Mouse (Mus musculus): ENCODE results near the gene Lrmp. TPM values are rescaled to one million over a fixed set of nuclear protein-coding genes. Genes with fewer than 3 reads are reported as not detected.
"Not testable (repeated sequence)": the region's sequence is repeated elsewhere in the genome, so short reads cannot be mapped to it uniquely, and the experiment has no call there.

Lrmp gene
- polyA plus RNA-seq, 1 experiment from 2014 or later = 4.1 TPM

- Histone ChIP-seq H3K9ac (ENCODE audit: low read length) (no peak overlapping the region), H3K4me3 (ENCODE audit: low read length) (no peak overlapping the region), H3K4me1 (replicated peaks; ENCODE audit: control insufficient read depth, insufficient read depth, low read length) (no peaks in the 10 kb centered on the region), H3K36me3 (ENCODE audit: control insufficient read depth, insufficient read depth, low read length) (no peaks in the 10 kb centered on the region), H3K4me2 (ENCODE audit: low read depth, low read length) (no peak overlapping the region), H3K27ac (ENCODE audit: low read length) (no peak overlapping the region), H3K27me3 (ENCODE audit: control insufficient read depth, insufficient read depth, low read depth, low read length) (no peaks in the 10 kb centered on the region), H3K9me3 (ENCODE audit: control insufficient read depth, low read length) (no peaks in the 10 kb centered on the region)
- no peak for ATAC-seq (ENCODE audit: low read depth)
- 76% methylated on average over 4 of the region's 4 CpGs for WGBS
Observed at GRCm38 (mm10) chr6:145129563-145129962, 14.1 kb downstream of the Lrmp start.

GRCm38 (mm10) chr6:145131991-145132390 lies 16.5 kb downstream of the Lrmp start:
- Histone ChIP-seq H3K36me3 (ENCODE audit: control insufficient read depth, insufficient read depth, low read length) (no peaks in the 10 kb centered on the region), H3K27ac (ENCODE audit: low read length) (no peak overlapping the region), H3K9me3 (ENCODE audit: control insufficient read depth, low read length) (no peaks in the 10 kb centered on the region), H3K4me1 (replicated peaks; ENCODE audit: control insufficient read depth, insufficient read depth, low read length) (0 out of 2 replicates have a peak, but pooled peaks cover 3% of the 10 kb centered on the region), H3K4me3 (ENCODE audit: low read length) (no peak overlapping the region), H3K4me2 (ENCODE audit: low read depth, low read length) (no peak overlapping the region), H3K9ac (ENCODE audit: low read length) (no peak overlapping the region), H3K27me3 (ENCODE audit: control insufficient read depth, insufficient read depth, low read depth, low read length) (no peaks in the 10 kb centered on the region)
- WGBS = 76% methylated on average over 5 of the region's 5 CpGs
- ATAC-seq (ENCODE audit: low read depth) = no peak

GRCm38 (mm10) chr6:145132969-145133368 lies 17.5 kb downstream of the Lrmp start:
- H3K27ac ChIP-seq (ENCODE audit: low read length); H3K9me3 ChIP-seq (ENCODE audit: control insufficient read depth, low read length); ATAC-seq (ENCODE audit: low read depth); H3K36me3 ChIP-seq (ENCODE audit: control insufficient read depth, insufficient read depth, low read length); H3K4me1 ChIP-seq (replicated peaks; ENCODE audit: control insufficient read depth, insufficient read depth, low read length); H3K27me3 ChIP-seq (ENCODE audit: control insufficient read depth, insufficient read depth, low read depth, low read length); H3K9ac ChIP-seq (ENCODE audit: low read length); H3K4me3 ChIP-seq (ENCODE audit: low read length); H3K4me2 ChIP-seq (ENCODE audit: low read depth, low read length): not testable (repeated sequence)
- 71% methylated on average over 5 of the region's 5 CpGs for WGBS

- H3K36me3 ChIP-seq (ENCODE audit: control insufficient read depth, insufficient read depth, low read length) = no peaks in the 10 kb centered on the region
- no peak for ATAC-seq (ENCODE audit: low read depth)
- H3K27me3 ChIP-seq (ENCODE audit: control insufficient read depth, insufficient read depth, low read depth, low read length) = no peaks in the 10 kb centered on the region
- H3K4me3 ChIP-seq (ENCODE audit: low read length) = no peak overlapping the region
- H3K4me2 ChIP-seq (ENCODE audit: low read depth, low read length) = no peak overlapping the region
- no peak overlapping the region for H3K27ac ChIP-seq (ENCODE audit: low read length)
- peaks cover 3% of the 10 kb centered on the region; the same call in 1 of the 2 replicates for H3K4me1 ChIP-seq (replicated peaks; ENCODE audit: control insufficient read depth, insufficient read depth, low read length)
- no peak overlapping the region for H3K9ac ChIP-seq (ENCODE audit: low read length)
- H3K9me3 ChIP-seq (ENCODE audit: control insufficient read depth, low read length) = no peaks in the 10 kb centered on the region
- 63% methylated on average over 3 of the region's 3 CpGs for WGBS
Observed at GRCm38 (mm10) chr6:145135295-145135694, 19.8 kb downstream of the Lrmp start.

- H3K4me3 ChIP-seq (ENCODE audit: low read length) = no peak overlapping the region
- peaks cover 3% of the 10 kb centered on the region; the same call in 1 of the 2 replicates for H3K4me1 ChIP-seq (replicated peaks; ENCODE audit: control insufficient read depth, insufficient read depth, low read length)
- H3K27me3 ChIP-seq (ENCODE audit: control insufficient read depth, insufficient read depth, low read depth, low read length) = no peaks in the 10 kb centered on the region
- ATAC-seq (ENCODE audit: low read depth) = no peak; the same call in 1 of the 2 replicates
- H3K36me3 ChIP-seq (ENCODE audit: control insufficient read depth, insufficient read depth, low read length) = no peaks in the 10 kb centered on the region
- no peak overlapping the region for H3K9ac ChIP-seq (ENCODE audit: low read length)
- H3K4me2 ChIP-seq (ENCODE audit: low read depth, low read length) = no peak overlapping the region
- WGBS = 45% methylated on average over 9 of the region's 9 CpGs
- H3K9me3 ChIP-seq (ENCODE audit: control insufficient read depth, low read length) = no peaks in the 10 kb centered on the region
- H3K27ac ChIP-seq (ENCODE audit: low read length) = no peak overlapping the region
Observed at GRCm38 (mm10) chr6:145135804-145136203, 20.4 kb downstream of the Lrmp start.

GRCm38 (mm10) chr6:145136831-145137230 lies 21.4 kb downstream of the Lrmp start:
- Histone ChIP-seq H3K9ac (ENCODE audit: low read length) (no peak overlapping the region), H3K36me3 (ENCODE audit: control insufficient read depth, insufficient read depth, low read length) (no peaks in the 10 kb centered on the region), H3K4me2 (ENCODE audit: low read depth, low read length) (no peak overlapping the region), H3K4me3 (ENCODE audit: low read length) (no peak overlapping the region), H3K27me3 (ENCODE audit: control insufficient read depth, insufficient read depth, low read depth, low read length) (no peaks in the 10 kb centered on the region), H3K27ac (ENCODE audit: low read length) (no peak overlapping the region), H3K4me1 (replicated peaks; ENCODE audit: control insufficient read depth, insufficient read depth, low read length) (peaks cover 3% of the 10 kb centered on the region; the same call in 1 of the 2 replicates), H3K9me3 (ENCODE audit: control insufficient read depth, low read length) (no peaks in the 10 kb centered on the region)
- WGBS = 81% methylated on average over 5 of the region's 5 CpGs
- ATAC-seq (ENCODE audit: low read depth) = no peak

- Histone ChIP-seq H3K4me3 (ENCODE audit: low read length) (no peak overlapping the region), H3K27me3 (ENCODE audit: control insufficient read depth, insufficient read depth, low read depth, low read length) (no peaks in the 10 kb centered on the region), H3K4me1 (replicated peaks; ENCODE audit: control insufficient read depth, insufficient read depth, low read length) (peaks cover 3% of the 10 kb centered on the region; the same call in 1 of the 2 replicates), H3K4me2 (ENCODE audit: low read depth, low read length) (no peak overlapping the region), H3K27ac (ENCODE audit: low read length) (peak overlapping the region; percentile 16; the same call in 1 of the 2 replicates), H3K9ac (ENCODE audit: low read length) (no peak overlapping the region), H3K36me3 (ENCODE audit: control insufficient read depth, insufficient read depth, low read length) (no peaks in the 10 kb centered on the region), H3K9me3 (ENCODE audit: control insufficient read depth, low read length) (no peaks in the 10 kb centered on the region)
- no peak for ATAC-seq (ENCODE audit: low read depth)
- WGBS = 79% methylated on average over 13 of the region's 13 CpGs
Observed at GRCm38 (mm10) chr6:145139236-145139635, 23.8 kb downstream of the Lrmp start.

- H3K9ac ChIP-seq (ENCODE audit: low read length) = no peak overlapping the region
- H3K27me3 ChIP-seq (ENCODE audit: control insufficient read depth, insufficient read depth, low read depth, low read length) = no peaks in the 10 kb centered on the region
- ATAC-seq (ENCODE audit: low read depth) = no peak
- peak overlapping the region; percentile 34 for H3K27ac ChIP-seq (ENCODE audit: low read length)
- WGBS = 66% methylated on average over 11 of the region's 11 CpGs
- H3K4me1 ChIP-seq (replicated peaks; ENCODE audit: control insufficient read depth, insufficient read depth, low read length) = peaks cover 3% of the 10 kb centered on the region; the same call in 1 of the 2 replicates
- no peaks in the 10 kb centered on the region for H3K9me3 ChIP-seq (ENCODE audit: control insufficient read depth, low read length)
- H3K4me2 ChIP-seq (ENCODE audit: low read depth, low read length) = no peak overlapping the region
- H3K36me3 ChIP-seq (ENCODE audit: control insufficient read depth, insufficient read depth, low read length) = no peaks in the 10 kb centered on the region
- H3K4me3 ChIP-seq (ENCODE audit: low read length) = no peak overlapping the region
Observed at GRCm38 (mm10) chr6:145139776-145140475, 24.5 kb downstream of the Lrmp start.

GRCm38 (mm10) chr6:145140706-145141105 lies 25.3 kb downstream of the Lrmp start:
- ATAC-seq (ENCODE audit: low read depth) = no peak
- H3K27me3 ChIP-seq (ENCODE audit: control insufficient read depth, insufficient read depth, low read depth, low read length) = no peaks in the 10 kb centered on the region
- H3K9me3 ChIP-seq (ENCODE audit: control insufficient read depth, low read length) = no peaks in the 10 kb centered on the region
- WGBS = 56% methylated on average over 11 of the region's 11 CpGs
- peaks cover 1% of the 10 kb centered on the region; the same call in 1 of the 2 replicates for H3K4me1 ChIP-seq (replicated peaks; ENCODE audit: control insufficient read depth, insufficient read depth, low read length)
- no peak overlapping the region for H3K4me2 ChIP-seq (ENCODE audit: low read depth, low read length)
- H3K4me3 ChIP-seq (ENCODE audit: low read length) = no peak overlapping the region
- H3K27ac ChIP-seq (ENCODE audit: low read length) = no peak overlapping the region; the same call in 1 of the 2 replicates
- H3K36me3 ChIP-seq (ENCODE audit: control insufficient read depth, insufficient read depth, low read length) = no peaks in the 10 kb centered on the region
- H3K9ac ChIP-seq (ENCODE audit: low read length) = no peak overlapping the region

Data from lung, embryonic 16.5 days (tissue).